Mouse (Mus musculus) spleen, postnatal 0 days (tissue): Measurements from ENCODE around the gene Rapgef6. TPM values are rescaled to one million over a fixed set of nuclear protein-coding genes. Genes with fewer than 3 reads are reported as not detected.

ENCODE experiments used
- polyA plus RNA-seq: library from polyadenylated mRNA; unstranded; fragments of >200 nt; fragmentation: Nextera tagmentation; extraction: Ambion mirVana; gene quantifications from 2 replicates; pipeline ENCODE4 v1.2.1, GENCODE M21; 2015

Rapgef6 gene
- polyA plus RNA-seq, result 39.0 and 40.7 TPM in 2 replicates

DNA sequence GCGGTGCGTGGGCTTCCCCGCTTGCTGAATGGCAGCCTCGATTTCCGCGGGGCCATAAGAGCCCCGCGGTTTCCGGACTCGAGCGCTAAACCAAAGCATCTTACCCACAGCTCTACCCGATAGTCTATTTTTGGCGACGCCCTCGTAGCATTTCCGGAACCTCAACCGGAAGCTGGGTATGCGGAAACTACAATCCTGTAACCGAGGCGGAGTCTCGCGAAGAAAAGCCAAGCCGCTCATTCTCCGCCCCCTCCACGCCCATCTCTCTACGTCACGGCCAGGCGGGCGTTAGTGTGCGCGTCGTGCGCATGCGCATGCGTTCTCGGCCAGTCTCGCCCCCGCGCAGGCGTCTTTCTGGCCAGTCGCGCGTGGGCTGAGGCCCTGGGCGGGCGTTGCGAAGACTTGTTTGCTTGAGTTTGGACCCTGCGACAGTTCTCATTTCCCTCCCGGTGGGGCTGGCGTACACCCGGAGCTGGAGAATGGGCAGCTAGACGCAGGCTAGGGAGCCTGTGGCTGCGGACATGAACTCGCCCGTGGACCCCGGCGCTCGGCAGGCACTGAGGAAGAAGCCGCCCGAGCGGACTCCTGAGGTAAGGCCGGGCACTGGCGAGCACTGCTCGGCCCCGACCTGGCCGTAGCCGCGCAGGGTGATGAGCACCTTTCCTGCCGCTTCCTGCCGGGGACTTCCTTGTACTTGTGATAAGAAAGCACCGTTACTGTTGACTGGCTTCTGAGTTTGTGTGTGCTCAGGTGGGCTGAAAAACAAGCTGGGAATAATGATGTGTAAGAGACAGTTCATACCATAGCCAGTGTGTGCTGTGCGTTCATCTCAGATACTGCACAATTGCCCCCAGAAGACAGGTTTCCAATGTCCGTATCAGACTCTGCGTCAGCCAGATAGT lies at the start of gene Rapgef6:
Gene Rapgef6 (plus strand): TSS at position 319 of the 902 bp plus-strand sequence.

Other genes starting within 250 kb of the Rapgef6 start
- gene Acsl6, start 219.0 kb upstream of the Rapgef6 start, polyA plus RNA-seq, result 4.7 and 5.2 TPM in 2 replicates
- gene Meikin, start 152.2 kb upstream of the Rapgef6 start, polyA plus RNA-seq, result not detected in 2 replicates
- 5.5 and 6.1 TPM in 2 replicates for gene Fnip1, start 84.6 kb upstream of the Rapgef6 start, polyA plus RNA-seq